Mouse (Mus musculus): Measurements from ENCODE around the gene Creb5.

Gene Creb5

DNA sequence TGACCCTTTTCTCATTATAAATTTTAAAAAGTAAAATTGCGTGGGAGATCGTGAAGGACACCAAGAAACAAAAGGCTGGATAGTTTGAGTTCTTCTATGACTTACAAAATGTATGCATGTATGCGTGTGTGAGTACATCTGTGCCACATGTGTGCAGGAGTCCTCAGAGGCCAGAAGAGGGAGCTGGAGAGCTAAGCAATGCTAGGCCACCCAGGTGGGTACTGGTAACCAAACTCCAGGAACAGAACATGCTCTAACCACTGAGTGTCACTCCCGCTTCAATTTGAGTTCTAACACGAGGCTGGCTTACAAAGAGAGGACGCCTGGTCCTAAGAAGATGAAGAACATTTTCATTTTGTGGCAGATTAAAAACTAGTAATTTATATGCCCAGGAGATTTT, 203.8 kb downstream of the Creb5 start:
- DNase-seq (ENCODE audit: low read depth, low spot score): peak; percentile 78

DNA sequence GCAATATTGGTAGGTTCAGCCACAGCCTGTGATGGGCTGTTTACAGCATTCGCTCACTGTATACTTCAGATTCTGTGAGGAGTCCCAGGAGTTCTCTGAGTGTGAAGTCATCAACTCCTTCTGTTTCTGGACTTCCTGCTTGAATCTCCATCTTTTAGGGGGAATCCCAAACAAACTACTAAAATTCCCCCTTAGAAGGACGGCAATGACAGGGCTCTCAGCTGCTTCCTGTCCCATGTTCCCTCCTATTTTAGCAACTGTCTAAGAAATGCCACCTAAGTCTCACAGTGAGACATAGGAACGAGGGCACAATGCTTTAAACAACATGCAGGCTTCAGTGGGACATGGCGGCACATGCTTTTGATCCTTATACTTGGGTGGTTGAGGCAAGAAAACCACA, 204.3 kb downstream of the Creb5 start:
- no peak for DNase-seq (ENCODE audit: low read depth, low spot score)

- no peak for DNase-seq (ENCODE audit: low read depth, low spot score)
Measured at GRCm38 (mm10) chr6:53493864-53494263, 206.8 kb downstream of the Creb5 start.

- no peak for DNase-seq (ENCODE audit: low read depth, low spot score)
Measured at GRCm38 (mm10) chr6:53495667-53496066, 208.6 kb downstream of the Creb5 start.

DNA sequence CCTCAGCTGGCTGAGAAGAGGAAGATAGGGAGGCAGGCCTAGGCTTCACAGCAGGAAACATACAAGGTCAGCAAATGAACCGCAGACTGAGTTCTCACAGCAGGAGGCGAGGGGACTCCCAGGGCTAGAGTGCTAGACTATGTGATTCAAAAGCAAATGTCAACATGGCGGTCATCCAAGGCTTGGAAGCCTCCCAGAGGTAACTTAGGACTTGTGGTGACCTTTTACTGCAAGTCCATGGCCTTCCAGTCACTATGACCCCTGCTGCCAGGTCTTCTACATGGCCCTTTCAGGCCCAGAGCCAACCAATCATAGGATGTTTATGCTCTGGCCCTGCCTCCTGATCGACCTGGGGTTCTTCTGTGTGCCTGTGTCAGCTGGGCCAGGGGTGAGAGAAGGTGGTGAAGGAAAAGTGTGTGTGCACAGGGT, 209.3 kb downstream of the Creb5 start:
- DNase-seq (ENCODE audit: low read depth, low spot score): peak; percentile 46

GRCm38 (mm10) chr6:53497904-53498536, 210.9 kb downstream of the Creb5 start:
- no peak for DNase-seq (ENCODE audit: low read depth, low spot score)

GRCm38 (mm10) chr6:53499621-53500295, 212.7 kb downstream of the Creb5 start:
- DNase-seq (ENCODE audit: low read depth, low spot score): no peak

DNA sequence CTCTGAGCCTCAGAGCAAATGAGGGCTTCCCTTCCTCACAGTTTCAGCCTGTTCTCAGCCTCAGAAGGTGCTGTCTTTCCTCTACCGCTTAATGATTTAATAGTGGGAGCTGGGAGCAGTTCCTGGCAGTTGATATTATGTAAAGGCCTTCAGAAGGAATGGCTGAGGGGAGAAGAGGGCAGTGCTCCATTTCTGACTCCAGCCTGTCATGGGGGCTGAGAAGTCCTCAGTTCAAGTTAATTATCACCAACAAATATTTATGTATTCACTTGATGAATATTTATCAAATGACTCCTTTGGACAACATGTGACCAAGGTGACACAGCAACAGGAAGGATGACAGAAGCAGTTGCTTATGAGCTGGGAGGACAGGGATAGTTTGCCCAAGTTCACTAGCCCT, 214.2 kb downstream of the Creb5 start:
- no peak for DNase-seq (ENCODE audit: low read depth, low spot score)

GRCm38 (mm10) chr6:53506947-53507564, 220.0 kb downstream of the Creb5 start:
- no peak for DNase-seq (ENCODE audit: low read depth, low spot score)

DNA sequence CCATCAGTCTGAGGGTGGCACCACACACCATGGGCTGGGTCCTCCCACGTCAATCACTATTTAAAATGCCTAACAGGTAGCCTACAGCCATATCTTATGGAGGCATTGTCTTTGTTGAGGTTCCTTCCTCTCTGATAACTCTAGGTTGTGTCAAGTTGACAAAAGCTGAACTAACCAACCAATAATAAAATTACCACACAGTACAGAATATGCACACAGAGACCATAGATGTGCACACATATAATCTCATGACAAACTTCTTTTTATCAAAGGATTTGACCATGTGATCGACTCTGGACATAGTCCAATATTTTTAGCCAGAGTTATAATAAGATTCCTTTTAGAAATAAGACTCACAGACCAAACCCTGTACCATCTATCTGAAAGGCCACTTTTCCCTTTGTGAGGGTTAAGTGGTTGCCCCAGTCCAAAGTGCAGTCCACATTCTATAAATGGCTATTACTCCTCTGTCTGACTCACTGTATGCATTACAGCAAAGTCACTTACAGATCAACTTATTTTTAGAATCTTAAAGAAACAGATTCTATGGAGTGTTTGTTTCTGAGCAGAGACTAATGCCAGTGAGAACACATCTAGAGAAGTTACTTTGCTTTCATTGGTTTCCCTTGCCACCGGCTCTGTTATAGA, 221.9 kb downstream of the Creb5 start:
- DNase-seq (ENCODE audit: low read depth, low spot score): no peak

GRCm38 (mm10) chr6:53510005-53510404, 222.9 kb downstream of the Creb5 start:
- no peak for DNase-seq (ENCODE audit: low read depth, low spot score)

DNA sequence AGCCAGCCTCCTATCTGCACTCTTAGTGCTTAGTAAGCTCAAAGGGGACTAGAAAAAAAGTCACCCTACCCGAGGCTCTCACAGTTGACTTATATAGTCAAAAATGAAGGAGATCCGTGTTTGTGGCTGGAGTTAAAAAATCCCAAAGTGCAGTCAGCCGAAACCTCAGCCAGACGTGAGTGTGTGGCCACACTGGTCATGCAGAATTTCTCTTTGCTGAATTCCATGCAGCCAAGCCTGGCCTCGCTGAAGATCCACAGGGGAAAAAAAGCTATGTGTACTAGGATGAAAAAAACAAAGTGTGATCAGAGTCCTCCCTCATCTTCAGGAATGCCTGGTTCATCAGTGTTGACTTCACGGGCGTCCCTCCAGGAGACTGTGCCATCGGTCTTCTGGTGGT, 225.2 kb downstream of the Creb5 start:
- DNase-seq (ENCODE audit: low read depth, low spot score): no peak

- no peak for DNase-seq (ENCODE audit: low read depth, low spot score)
Measured at GRCm38 (mm10) chr6:53513380-53513779, 226.3 kb downstream of the Creb5 start.

- no peak for DNase-seq (ENCODE audit: low read depth, low spot score)
Measured at GRCm38 (mm10) chr6:53514862-53515261, 227.8 kb downstream of the Creb5 start.

- no peak for DNase-seq (ENCODE audit: low read depth, low spot score)
Measured at GRCm38 (mm10) chr6:53515611-53516010, 228.5 kb downstream of the Creb5 start.

DNA sequence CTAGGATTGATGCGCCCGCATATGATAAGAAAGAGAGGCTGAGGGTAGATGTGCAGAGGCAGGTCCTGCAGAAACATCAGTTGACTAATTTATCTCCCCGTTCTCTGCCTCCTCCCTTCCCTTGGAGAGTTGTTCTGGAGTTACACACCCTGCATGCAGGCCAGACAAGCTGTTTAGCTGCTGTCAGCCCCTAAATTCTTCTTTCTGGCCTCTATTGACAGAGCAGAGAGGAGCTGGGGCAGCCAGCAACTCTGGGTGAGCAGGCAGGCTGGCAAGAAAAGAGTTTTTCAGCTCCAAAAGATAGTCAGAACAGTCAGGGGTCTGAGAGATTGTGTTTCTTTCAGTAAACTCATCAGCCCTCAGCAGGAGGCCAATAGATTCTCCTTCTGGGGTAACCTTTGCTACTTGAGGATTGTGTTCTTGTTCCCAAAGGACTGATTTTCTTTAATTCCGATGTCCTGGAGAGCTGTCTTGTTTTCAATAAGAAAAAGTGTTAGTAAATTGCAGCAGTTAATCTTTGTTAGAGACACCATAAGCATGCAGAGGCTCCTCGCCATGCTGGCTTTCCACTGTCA, 230.4 kb downstream of the Creb5 start:
- DNase-seq (ENCODE audit: low read depth, low spot score): peak; percentile 71

DNA sequence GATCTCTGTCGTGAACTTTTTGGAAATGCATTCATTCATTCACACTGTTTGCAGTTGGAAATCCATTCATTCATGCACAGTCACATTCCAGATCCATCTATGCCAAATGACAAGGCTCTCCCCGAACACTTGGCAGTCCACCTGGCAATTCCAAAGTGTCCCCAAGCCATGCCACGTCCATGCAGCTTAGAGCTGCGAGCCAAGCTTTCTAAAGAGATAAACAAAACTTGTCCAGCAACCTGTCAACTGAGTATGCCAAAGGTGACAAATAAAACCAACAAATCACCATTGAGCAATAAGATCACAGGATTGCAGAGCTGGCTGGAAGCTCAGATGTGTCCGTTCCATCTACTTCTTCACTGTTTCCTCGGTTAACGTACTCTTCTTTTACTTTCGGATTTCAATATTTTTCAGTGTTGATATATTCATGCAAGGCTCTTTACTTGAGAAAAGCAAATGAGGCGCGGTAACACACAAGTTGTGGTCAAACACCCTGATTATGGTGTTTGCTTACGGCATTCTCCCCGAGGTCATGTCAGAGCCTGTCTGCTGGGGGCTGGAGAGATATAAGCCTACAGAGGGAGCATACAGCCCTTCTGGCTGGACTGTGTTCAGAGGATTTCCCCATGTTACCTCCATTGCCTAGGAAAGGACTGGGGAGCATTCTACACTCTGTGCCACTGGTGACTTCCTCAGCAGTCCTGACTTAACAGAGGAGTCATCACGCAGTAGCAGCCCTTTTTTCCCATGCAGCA, 236.8 kb downstream of the Creb5 start:
- no peak for DNase-seq (ENCODE audit: low read depth, low spot score)

DNA sequence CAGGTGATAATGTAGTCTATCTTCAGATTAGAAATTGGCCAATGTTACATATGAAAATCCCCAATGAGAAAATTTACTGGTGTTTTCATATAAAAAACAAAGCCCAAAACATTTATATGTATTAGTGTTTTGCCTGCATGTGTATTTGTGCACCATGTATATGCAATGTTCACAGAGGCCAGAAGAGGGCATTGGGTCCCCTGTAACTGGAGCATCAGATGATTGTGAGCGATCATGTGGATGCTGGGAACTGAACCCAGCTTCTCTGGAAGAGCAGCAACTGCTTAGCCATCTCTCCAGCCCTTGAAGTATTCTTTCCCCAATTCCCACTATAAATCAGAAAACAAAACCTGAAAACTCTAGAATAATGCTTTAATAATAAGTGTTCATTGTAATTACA, 239.4 kb downstream of the Creb5 start:
- peak; percentile 78 for DNase-seq (ENCODE audit: low read depth, low spot score)

GRCm38 (mm10) chr6:53530742-53531141, 243.7 kb downstream of the Creb5 start:
- no peak for DNase-seq (ENCODE audit: low read depth, low spot score)

DNA sequence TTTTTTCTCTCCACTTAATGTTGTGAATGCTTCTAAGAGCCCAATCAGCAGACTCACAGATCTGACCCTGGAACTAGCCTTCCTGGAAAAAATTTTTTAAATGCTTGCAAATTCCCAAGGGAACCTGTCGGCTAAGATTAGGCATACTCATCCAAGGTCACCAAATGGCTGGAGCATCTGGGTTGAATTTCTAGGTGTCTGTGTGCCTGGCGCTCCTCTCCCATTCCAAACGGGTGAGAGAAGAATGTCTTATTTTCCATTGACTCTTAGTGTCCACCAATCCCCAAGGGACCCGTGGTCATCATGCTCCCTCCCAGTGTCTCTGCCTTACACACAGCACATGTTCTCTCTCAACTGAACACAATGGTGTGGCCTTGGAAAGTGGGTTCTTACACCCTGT, 244.4 kb downstream of the Creb5 start:
- no peak for DNase-seq (ENCODE audit: low read depth, low spot score)

- no peak for DNase-seq (ENCODE audit: low read depth, low spot score)
Measured at GRCm38 (mm10) chr6:53537530-53537929, 250.5 kb downstream of the Creb5 start.
